Mouse (Mus musculus) megakaryocyte-erythroid progenitor cell, adult 5 weeks (primary cell): ENCODE data around the gene Ehmt2. TPM values are rescaled to one million over a fixed set of nuclear protein-coding genes. Genes with fewer than 3 reads are reported as not detected.

Source experiments
- polyA plus RNA-seq: library from polyadenylated mRNA; stranded (reverse); fragments of >175 nt; gene quantifications from 2 replicates; pipeline ENCODE4 v1.2.3, GENCODE M21; 2012

Ehmt2 gene
- 441 and 469 TPM in 2 replicates for polyA plus RNA-seq

DNA sequence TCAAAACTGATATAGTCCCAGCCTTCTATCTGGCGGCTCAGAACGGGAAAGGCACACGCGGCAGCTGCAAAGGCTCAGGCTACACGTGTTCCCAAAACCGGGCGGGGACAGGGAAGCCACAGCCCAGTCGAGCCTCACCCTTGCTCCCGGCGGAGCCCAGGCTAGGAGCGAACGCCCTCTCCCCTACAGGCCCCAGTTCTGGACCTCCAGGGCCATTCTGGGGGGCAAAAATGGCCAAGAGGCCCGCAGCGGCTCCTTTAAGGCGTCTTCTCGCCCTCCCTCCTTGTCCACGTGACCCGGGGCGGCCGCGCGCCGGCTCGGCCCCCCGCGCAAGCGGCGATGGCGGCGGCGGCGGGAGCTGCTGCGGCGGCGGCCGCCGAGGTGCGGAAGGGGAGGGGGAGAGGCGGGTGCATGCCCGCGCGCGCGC lies at the start of gene Ehmt2, which contains the start of gene C2:
Ehmt2 (plus strand) TSS at position 310 of the 427 bp plus-strand sequence.
C2 (minus strand) TSS at position 106 of the 427 bp plus-strand sequence.

DNA sequence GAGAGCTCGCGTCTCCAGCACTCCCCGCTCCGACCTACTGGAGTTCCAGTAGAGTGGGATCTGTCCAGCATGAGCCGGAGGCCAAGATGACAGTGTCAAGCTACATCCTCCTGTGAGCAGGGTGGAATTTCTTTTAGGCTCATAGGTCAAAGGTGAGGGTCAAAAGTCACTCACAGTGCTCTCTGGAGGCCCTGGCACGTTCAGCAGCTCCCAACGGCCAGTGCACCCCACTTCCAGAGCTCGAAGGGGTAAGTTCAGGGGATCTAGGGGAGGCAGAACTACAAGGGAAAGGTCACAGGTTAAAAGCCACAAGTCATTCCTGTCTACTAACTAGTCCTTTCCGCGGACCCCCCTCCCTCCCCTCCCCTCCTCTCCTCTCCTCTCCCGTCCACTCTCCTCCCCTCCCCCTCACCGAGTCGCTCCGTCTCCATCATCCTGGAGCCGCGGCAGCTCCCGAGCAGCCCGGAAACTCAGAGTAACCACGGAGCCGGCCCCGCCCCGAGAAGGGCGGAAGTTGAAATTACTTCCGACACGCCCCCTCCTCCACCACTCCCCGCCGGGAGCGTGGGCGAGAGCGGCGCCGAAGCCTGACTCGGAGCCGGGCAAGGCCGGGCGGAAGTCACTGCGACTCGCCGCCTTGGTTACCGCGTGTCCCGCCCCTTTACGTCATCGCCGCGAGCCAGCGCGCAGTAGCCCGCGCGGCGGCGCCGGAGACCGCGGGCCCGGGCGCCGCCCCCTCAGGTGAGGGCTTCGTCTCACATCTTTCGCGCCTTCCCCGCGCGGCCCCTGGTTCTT lies 48.4 kb upstream of the Ehmt2 start, which contains the start of the genes Skiv2l and Nelfe:
Skiv2l (minus strand) TSS at position 489 of the 795 bp plus-strand sequence.
Nelfe (plus strand) TSS at position 670 of the 795 bp plus-strand sequence.

DNA sequence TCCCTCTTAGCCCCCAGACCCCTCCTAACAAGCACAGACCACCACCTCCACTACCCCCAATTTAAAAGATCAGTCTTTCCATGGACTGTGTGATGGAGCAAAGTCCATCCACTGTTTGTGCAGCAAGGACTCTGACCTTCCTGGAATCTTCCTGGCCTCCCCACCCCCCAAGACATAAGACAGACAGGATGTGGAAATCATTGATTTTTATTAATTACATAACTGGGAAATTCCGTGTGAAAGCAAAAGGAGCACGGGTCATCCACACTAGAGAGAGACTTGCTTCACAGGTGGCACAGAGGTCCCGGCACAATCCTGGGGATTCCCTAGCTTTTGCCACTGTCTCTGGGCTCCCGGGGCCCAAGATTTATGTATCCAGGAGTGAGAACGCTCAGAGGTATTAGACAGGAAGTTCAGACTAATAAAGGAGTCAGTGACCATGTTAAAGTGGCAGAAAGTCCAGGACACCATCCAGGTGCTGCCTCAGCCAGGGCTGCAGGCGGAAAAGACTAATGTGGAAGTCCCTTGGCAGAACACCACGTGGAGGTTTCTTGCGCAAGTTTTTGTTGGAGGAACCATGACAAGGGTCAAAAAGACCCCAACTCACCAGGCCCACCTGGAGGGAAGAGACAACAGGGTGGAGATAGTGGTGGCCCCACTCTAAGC lies 35.7 kb upstream of the Ehmt2 start, which contains the start of gene Cfb:
Cfb (minus strand) TSS at position 103 of the 666 bp plus-strand sequence.

DNA sequence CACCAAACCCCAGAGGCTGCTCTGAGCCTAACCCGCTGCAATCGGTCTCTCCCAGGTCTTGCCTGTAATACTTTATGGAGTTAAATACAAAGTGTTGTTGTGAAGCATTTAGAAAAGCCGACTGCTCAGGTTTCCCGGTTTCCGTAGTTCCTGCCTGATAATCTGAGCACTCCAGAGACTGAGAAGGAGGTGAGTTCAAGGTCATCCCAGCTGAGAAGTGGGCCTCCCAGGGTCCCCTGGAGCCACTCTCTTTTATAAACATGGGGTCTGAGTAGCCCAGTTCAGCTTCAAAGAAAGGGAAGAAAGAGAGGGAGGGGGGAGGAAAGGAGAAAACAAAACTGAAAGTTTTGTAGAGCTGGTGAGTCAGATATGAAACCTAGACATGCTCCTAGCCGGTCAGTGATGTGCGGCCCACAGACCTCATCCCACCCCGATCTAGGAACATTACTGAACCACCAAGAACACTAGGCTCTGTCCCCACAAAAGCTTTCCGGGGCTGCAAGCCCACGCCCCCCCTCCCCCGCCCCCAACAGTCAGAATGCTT lies 18.9 kb upstream of the Ehmt2 start, which contains the start of gene Zbtb12:
Zbtb12 (plus strand) TSS at position 148 of the 544 bp plus-strand sequence.

DNA sequence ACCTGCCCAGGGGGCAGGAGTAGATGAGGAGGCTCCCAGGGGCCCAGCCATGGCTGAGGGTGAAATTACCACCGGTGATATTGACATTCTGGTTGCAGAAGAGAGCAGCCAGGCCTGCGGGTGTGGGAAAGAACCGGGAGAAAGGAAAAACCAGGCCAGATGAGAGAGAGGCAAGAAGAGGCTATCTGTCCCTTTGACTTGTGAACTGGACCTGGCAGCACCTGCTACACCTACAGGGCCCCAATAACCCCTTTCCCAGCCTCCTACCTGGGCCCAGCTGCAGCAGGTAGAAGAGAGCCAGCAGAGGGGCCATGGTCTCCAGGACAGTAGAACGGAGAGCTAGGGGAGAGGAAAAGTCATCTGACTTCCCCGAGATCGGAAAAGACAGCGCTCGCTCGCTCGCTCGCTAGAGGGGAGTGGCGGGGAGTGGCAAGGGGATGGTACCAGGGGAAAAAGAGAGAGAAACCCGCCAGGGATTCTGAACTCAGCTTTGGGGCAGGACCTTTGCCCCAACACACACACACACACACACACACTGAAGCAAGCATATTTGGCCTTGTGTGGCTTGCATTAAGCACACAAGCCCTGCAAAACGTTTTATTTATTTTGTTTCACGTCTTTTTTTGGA lies 16.5 kb upstream of the Ehmt2 start, which contains the start of gene Gm20547:
Gm20547 (minus strand) TSS at position 360 of the 628 bp plus-strand sequence.

DNA sequence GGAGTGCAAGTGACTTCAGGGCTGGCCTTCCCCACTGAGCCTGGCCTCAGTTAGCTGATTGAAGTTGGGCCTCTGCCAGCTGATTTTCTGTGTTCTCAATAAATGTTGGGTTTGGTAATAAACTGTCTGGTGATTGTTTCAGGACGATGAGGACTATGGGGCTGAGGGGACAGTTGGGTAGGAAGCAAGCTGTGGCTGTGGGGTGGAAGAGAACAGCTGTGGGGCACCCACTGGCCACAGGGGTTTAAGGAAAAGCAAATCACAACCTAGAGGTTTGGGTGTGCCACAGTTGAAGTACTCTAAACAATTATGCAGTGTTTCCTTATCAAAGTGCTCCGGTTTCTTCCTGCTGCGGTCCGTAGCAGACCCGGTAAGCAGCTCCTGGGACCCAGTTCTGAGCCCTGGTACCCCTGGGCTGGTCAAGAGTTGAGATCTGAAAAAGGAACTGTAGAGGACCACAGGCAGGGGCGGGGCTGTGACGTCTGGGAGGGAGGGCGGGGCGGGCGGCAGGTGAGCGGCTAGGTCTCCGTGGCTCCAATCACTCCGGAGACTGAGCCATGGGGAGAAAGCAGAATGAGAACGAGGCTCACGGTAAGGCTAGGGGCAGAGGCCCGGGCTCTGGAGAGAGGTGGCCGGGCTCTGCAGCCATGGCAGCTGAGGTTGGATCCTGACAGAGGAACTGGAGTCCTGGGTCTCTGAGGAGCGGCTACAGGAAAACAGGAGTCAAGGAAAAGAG lies 15.8 kb downstream of the Ehmt2 start, which contains the start of gene Slc44a4:
Slc44a4 (plus strand) TSS at position 537 of the 736 bp plus-strand sequence.

DNA sequence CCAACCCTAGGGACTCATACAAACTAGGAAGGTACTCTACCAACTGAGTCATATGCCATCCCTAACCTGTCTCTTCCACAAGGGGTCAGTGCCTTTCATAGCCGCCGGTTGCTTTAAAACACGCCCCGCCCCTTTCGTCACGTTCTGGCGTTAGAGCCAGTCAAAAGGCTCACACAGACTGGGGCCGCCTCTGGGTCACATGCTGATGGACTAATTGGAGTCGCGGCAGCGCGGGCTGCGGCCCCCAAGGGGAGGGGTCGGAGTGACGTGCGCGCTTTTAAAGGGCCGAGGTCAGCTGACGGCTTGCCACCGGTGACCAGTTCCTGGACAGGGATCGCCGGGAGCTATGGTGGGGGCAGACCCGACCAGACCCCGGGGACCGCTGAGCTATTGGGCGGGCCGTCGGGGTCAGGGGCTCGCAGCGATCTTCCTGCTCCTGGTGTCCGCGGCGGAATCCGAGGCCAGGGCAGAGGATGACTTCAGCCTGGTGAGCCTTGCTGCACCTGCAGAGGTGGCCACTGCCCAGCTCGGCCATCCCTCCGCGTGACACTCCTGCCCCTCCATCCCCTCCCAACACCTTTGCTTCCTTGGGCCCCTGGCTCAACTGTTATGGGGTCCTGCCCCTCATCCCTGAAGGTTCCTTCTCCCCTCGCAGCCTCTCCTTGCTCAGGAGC lies 32.9 kb downstream of the Ehmt2 start, which contains the start of gene Neu1:
Neu1 (plus strand) TSS at position 193 of the 674 bp plus-strand sequence.

DNA sequence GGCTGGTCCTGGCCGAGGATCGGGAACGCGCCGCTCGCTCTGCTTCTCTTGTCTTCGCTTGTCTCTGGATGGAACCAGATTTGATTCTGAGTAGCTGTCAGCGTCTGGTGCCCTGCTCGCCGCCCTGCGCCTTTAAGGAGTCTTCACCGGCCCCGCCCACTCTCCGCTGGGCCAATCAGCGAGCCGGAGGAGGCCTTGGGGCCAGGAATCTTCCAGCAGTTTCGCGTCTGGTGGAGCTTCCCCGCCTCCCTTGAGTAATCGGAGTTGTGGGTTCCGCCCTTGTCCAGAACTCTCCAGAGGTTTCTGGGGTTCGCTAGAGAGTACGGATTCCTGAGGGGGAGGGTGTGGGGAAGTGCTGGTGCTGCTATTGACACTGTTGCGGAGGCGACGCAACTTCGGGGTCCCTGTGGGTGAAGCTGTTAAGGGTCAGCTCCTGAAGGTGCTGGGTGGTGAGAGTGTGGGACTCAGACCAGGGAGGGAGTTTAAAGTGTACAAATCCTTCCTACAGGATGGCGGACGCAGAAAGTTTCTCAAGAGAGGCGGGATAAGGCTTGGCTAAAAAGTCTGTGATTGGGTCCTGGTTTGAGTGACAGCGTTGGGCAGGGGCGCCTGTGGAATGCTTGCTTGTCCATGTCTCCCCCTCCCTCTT lies 61.0 kb downstream of the Ehmt2 start, which contains the start of gene Hspa1b:
Hspa1b (minus strand) TSS at position 109 of the 649 bp plus-strand sequence.

Other genes starting within 250 kb of the Ehmt2 start
- 0.02 TPM in 2 replicates for gene Tnxb, start 227.9 kb upstream of the Ehmt2 start, polyA plus RNA-seq
- gene C4b, start 154.6 kb upstream of the Ehmt2 start, polyA plus RNA-seq = 0.17 and 0.61 TPM in 2 replicates
- not detected in 2 replicates for gene Cyp21a1, start 93.9 kb upstream of the Ehmt2 start, polyA plus RNA-seq
- 65.1 and 75.3 TPM in 2 replicates for gene Stk19, start 61.5 kb upstream of the Ehmt2 start, polyA plus RNA-seq
- 106 TPM in 2 replicates for gene Dxo, start 61.5 kb upstream of the Ehmt2 start, polyA plus RNA-seq
- gene Skiv2l, start 48.3 kb upstream of the Ehmt2 start, polyA plus RNA-seq = 63.8 and 69.0 TPM in 2 replicates
- 308 and 315 TPM in 2 replicates for gene Nelfe, start 48.1 kb upstream of the Ehmt2 start, polyA plus RNA-seq
- gene Cfb, start 36.0 kb upstream of the Ehmt2 start, polyA plus RNA-seq = 0.13 TPM in 1 of 2 replicates, not detected in the other
- gene Zbtb12, start 19.0 kb upstream of the Ehmt2 start, polyA plus RNA-seq = 51.5 and 66.6 TPM in 2 replicates
- gene Gm20547, start 16.4 kb upstream of the Ehmt2 start, polyA plus RNA-seq = not detected in 2 replicates
- 2.0 and 2.3 TPM in 2 replicates for gene C2, start 204 bp upstream of the Ehmt2 start, polyA plus RNA-seq
- not detected in 2 replicates for gene Slc44a4, start 16.0 kb downstream of the Ehmt2 start, polyA plus RNA-seq
- gene Neu1, start 32.8 kb downstream of the Ehmt2 start, polyA plus RNA-seq = 52.4 and 79.9 TPM in 2 replicates
- gene Hspa1b, start 60.8 kb downstream of the Ehmt2 start, polyA plus RNA-seq = 425 and 1,961 TPM in 2 replicates
- gene Gm20481, start 71.4 kb downstream of the Ehmt2 start, polyA plus RNA-seq = 0.52 TPM in 1 of 2 replicates, not detected in the other
- gene Hspa1a, start 73.7 kb downstream of the Ehmt2 start, polyA plus RNA-seq = 239 and 1,296 TPM in 2 replicates
- 0.06 TPM in 1 of 2 replicates, not detected in the other for gene Hspa1l, start 74.2 kb downstream of the Ehmt2 start, polyA plus RNA-seq
- gene Lsm2, start 83.4 kb downstream of the Ehmt2 start, polyA plus RNA-seq = 154 and 167 TPM in 2 replicates
- 841 and 875 TPM in 2 replicates for gene Vars, start 102.5 kb downstream of the Ehmt2 start, polyA plus RNA-seq
- 0.24 and 0.38 TPM in 2 replicates for gene Vwa7, start 118.1 kb downstream of the Ehmt2 start, polyA plus RNA-seq
- gene Sapcd1, start 129.5 kb downstream of the Ehmt2 start, polyA plus RNA-seq = 6.0 and 11.9 TPM in 2 replicates
- 3.4 and 5.4 TPM in 2 replicates for gene Msh5, start 148.3 kb downstream of the Ehmt2 start, polyA plus RNA-seq
- gene Clic1, start 151.5 kb downstream of the Ehmt2 start, polyA plus RNA-seq = 109 and 129 TPM in 2 replicates
- 33.8 and 58.4 TPM in 2 replicates for gene Ddah2, start 160.6 kb downstream of the Ehmt2 start, polyA plus RNA-seq
- gene Ly6g6c, start 166.9 kb downstream of the Ehmt2 start, polyA plus RNA-seq = 0.09 TPM in 1 of 2 replicates, not detected in the other
- 0.04 TPM in 1 of 2 replicates, not detected in the other for gene Mpig6b, start 167.7 kb downstream of the Ehmt2 start, polyA plus RNA-seq
- not detected in 2 replicates for gene Ly6g6e, start 178.4 kb downstream of the Ehmt2 start, polyA plus RNA-seq
- gene Ly6g6d, start 179.6 kb downstream of the Ehmt2 start, polyA plus RNA-seq = 0.26 TPM in 1 of 2 replicates, not detected in the other
- 0.06 and 0.28 TPM in 2 replicates for gene Ly6g6f, start 187.1 kb downstream of the Ehmt2 start, polyA plus RNA-seq
- 118 and 123 TPM in 2 replicates for gene Abhd16a, start 190.8 kb downstream of the Ehmt2 start, polyA plus RNA-seq
- not detected in 2 replicates for gene Ly6g5c, start 209.8 kb downstream of the Ehmt2 start, polyA plus RNA-seq
- 0.45 and 0.69 TPM in 2 replicates for gene Ly6g5b, start 217.0 kb downstream of the Ehmt2 start, polyA plus RNA-seq
- gene Gpank1, start 223.0 kb downstream of the Ehmt2 start, polyA plus RNA-seq = 73.8 and 84.9 TPM in 2 replicates
- gene Csnk2b, start 223.6 kb downstream of the Ehmt2 start, polyA plus RNA-seq = 77.7 and 78.6 TPM in 2 replicates
- 4.1 and 4.4 TPM in 2 replicates for gene D17H6S53E, start 227.9 kb downstream of the Ehmt2 start, polyA plus RNA-seq
- gene Apom, start 233.6 kb downstream of the Ehmt2 start, polyA plus RNA-seq = 0.37 and 0.84 TPM in 2 replicates
- 683 and 812 TPM in 2 replicates for gene Bag6, start 236.7 kb downstream of the Ehmt2 start, polyA plus RNA-seq